Mouse (Mus musculus): Measurements from ENCODE around the gene Irf6.

The Irf6 gene

DNA sequence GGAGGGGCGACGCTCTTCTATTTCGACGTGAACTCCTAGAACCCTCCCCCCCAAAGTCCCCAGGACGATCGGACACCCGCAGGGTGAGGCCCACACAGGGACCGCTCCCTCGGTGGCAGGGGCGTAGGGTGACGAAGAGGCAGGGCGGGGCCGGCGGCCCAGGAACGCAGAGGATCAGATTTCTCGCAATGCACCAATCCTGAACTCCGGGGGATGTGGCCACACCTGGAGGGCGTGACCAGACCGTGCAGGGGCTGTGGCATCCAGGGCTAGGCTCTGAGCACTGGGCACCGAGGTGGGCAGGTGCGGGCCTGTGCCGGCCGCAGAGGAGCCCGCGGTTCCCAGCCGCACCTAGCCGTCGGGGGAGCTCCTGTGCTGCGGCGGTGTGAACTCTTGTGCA lies at the start of gene Irf6:
Irf6 (plus strand) TSS at position 240 of the 400 bp plus-strand sequence.
- peak; percentile 14 for DNase-seq (ENCODE audit: low spot score)

DNA sequence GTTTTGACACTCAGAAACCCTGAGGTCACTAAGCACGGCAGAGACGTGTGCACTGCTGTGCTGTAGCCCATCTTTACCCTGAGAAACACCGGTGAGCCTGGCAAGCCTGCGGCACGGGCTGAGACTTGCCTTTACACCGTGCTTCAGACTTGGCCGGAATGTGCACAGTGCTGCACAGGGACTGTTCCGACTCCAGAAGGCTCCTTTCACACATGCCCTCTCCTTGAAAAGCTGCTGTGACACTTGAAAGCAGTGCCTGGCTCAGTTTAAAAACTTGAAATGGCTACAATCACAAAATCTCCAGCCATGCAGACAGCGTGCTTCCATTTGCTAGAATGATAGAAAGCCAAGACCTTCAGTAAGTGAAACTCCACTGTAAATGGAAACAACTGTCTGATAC lies 40.8 kb upstream of the Irf6 start:
- no peak for DNase-seq (ENCODE audit: low spot score)

- no peak for DNase-seq (ENCODE audit: low spot score)
Observed at GRCm38 (mm10) chr1:193122793-193123192, 30.1 kb upstream of the Irf6 start.

- DNase-seq (ENCODE audit: low spot score): no peak
Observed at GRCm38 (mm10) chr1:193123290-193123689, 29.6 kb upstream of the Irf6 start.

GRCm38 (mm10) chr1:193125835-193126234 lies 27.1 kb upstream of the Irf6 start:
- DNase-seq (ENCODE audit: low spot score): no peak

DNA sequence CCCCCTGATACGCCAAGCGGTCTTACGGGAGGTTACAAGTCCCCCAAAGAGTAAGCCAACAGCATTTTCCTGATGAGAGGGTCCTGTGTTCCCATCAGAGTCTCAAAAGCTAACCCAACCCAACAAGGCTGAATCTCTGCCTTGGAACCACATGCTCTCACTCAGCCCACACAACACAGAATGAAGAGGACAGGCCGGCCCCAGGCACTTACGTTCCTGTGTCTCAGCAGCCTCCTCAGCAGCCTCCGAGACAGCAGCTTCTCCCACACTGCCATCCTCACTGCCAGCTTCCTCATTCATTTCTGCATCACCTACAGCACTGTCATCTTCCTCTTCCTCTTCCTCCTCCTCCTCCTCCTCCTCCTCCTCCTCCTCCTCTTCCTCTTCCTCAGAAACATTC lies 24.9 kb upstream of the Irf6 start:
- no peak for DNase-seq (ENCODE audit: low spot score)

- DNase-seq (ENCODE audit: low spot score): no peak
Observed at GRCm38 (mm10) chr1:193129321-193129720, 23.6 kb upstream of the Irf6 start.

DNA sequence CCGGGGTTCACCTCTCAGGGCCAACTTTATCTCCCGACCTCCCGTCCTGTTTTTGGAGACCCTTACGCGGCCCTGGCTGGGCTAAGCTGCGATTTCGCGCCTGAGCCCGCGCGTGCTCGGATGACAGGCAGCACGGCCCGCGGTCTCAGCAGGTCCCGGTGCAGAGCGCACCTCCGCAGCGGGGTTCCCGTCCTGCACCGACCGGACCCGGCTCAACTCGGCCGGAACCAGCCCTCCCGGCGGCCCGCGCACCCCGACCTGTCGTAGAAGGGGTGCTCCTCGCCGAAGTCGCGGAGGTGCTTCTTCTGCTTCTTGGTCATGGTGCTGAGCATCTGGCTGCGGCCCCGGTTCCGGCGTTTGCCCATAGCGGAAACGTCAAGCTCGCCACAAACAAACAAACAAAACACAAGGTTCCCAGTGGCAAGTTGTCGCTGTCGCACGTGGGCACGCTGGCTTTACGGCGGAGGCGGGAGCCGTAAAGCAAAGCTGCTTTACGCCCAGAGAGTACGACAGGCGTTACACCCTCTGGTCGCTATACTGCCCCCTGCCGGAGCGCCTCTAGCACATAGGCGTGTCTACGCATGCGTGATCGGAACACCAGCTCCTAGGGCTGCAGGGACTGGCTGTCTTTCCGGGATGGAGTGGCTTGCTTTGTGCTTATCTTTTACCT lies 23.0 kb upstream of the Irf6 start, which contains the start of gene Diexf:
Diexf (minus strand) TSS at position 487 of the 670 bp plus-strand sequence.
- peak; percentile 97 for DNase-seq (ENCODE audit: low spot score)

DNA sequence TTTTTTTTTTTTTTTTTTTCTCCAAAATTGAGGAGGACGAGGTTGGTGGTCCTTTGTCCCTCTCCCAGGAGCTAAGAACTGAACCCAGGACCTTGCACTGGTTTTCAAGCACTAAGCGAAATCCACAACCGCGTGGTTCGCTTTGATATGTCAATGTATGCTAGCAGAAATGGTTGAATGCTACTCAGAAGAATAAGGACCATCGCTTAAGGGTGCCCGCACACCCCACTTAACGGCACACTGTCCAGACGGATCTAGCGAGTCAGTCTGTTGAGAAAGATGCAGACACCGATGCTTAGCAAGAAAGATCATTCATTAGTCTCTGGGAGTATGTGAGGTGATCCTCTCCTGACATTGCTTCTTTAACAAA lies 22.5 kb upstream of the Irf6 start:
- DNase-seq (ENCODE audit: low spot score): no peak

- no peak for DNase-seq (ENCODE audit: low spot score)
Observed at GRCm38 (mm10) chr1:193130839-193131238, 22.1 kb upstream of the Irf6 start.

GRCm38 (mm10) chr1:193131311-193131948 lies 21.5 kb upstream of the Irf6 start:
- DNase-seq (ENCODE audit: low spot score): no peak

DNA sequence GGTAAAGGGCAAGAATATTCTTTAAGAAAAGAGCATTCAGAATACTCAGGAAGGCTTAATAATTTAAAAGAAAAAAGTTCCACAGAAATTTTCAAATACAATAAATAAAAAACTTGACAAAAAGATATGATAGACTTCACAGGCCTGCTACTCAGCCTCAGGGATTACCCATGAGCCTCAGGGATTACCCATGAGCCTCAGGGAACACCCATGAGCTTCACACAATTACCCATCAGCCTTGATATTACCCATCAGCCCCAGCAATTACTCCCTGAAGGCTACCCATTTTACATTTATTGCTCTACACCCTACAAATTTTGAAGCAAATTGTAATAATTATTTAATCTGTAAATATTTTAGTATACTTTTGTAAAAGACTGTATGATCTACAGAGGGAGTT lies 20.5 kb upstream of the Irf6 start:
- no peak for DNase-seq (ENCODE audit: low spot score)

DNA sequence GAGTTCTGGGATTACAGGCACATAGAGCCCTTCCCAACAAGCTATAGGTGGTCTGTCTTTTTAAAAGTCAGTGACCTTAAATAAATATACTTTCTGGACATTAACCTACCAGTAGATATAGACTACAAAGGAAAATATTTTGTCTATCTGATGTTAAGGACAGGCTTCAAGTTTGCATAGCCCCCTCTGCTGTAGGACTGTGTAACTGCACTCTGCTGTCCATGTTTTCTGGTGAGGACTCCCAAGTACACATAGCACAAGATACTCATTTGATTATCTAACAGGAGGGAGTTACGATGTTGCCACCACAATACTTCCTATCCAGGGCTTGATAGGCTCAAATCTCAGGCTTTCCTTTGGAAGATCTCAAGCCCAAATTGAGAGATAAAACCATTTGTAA lies 19.2 kb upstream of the Irf6 start:
- no peak for DNase-seq (ENCODE audit: low spot score)

DNA sequence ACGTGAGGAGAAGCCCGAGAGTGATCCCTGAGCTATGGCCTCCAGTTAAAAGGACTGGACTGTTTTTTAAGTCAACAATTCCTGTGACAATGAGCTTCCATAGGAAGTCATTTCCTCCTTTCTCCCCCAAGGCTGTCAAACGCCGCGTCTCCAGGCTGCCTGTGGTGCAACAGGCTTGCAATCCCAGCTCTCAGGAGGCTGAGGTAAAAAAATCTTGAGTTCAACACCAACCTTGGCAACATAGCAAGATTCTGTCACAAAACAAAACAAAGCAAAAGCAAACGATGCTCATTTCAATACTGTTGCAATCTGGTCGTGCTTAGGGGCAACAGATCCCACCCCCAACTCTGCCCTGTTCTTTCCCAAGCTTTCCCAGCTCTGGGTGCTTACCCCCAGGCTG lies 14.8 kb upstream of the Irf6 start:
- DNase-seq (ENCODE audit: low spot score): no peak

DNA sequence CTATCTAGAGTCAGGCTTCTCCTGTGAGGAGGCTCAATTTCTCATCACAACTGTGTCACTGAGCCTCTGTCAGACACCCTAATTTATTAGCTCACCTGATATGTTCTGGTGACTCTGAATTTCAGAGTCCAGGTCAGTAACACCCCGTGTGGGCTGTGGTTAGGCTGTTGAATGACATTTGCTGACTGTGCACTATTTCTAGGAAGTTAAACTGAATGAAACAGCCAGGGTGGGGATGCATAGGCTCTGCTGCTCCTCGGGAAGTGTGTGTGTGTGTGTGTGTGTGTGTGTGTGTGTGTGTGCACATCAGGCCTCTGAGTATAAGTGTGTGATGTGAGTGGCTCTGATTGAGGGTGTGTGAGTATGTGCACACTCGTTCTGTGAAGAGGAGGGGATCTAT lies 14.2 kb upstream of the Irf6 start:
- DNase-seq (ENCODE audit: low spot score): no peak

GRCm38 (mm10) chr1:193141118-193141517 lies 11.8 kb upstream of the Irf6 start:
- DNase-seq (ENCODE audit: low spot score): no peak

GRCm38 (mm10) chr1:193142517-193143062 lies 10.3 kb upstream of the Irf6 start:
- no peak for DNase-seq (ENCODE audit: low spot score)

GRCm38 (mm10) chr1:193144516-193144915 lies 8.4 kb upstream of the Irf6 start:
- DNase-seq (ENCODE audit: low spot score): no peak

- no peak for DNase-seq (ENCODE audit: low spot score)
Observed at GRCm38 (mm10) chr1:193145101-193145500, 7.8 kb upstream of the Irf6 start.

GRCm38 (mm10) chr1:193146416-193146815 lies 6.5 kb upstream of the Irf6 start:
- DNase-seq (ENCODE audit: low spot score): no peak

DNA sequence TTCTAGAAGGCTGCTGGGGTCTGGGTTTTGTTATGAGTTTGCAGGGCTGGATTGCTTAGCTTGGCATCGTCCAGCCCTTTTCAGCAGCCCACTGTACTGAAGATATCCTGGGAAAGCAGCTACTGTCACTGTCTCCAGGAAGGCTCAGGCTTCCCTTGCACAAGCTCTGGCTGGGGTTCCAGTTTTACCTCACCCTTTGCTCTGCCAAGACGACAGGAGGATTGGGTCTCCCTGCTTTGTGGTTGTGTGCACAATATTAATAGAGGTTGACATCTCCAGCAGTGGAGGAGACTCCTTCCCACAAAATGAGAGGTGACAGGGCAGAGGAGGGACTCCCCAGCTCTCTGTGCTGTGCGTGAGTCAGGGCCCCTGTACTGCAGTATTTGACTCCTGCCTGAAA lies 3.7 kb upstream of the Irf6 start:
- no peak for DNase-seq (ENCODE audit: low spot score)

DNA sequence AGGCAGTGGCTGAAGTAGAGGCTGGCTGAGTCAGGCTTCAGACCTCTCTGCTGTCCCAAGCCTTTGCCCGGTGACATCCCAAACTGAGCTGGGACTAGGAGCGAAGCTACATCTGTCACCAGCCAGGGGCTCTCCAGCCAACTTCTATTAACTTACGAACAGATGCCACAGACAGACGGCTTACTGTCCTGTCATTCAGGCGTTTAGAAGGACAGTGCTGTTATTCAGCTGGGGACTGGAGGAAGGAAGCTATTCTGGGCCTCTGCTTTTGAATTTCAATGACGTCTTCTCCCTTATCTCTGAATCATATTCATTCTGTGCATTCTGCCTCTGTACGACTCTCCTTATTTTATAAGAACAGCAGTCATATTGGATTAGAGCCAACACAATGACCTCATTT lies 1.8 kb upstream of the Irf6 start:
- DNase-seq (ENCODE audit: low spot score): no peak

DNA sequence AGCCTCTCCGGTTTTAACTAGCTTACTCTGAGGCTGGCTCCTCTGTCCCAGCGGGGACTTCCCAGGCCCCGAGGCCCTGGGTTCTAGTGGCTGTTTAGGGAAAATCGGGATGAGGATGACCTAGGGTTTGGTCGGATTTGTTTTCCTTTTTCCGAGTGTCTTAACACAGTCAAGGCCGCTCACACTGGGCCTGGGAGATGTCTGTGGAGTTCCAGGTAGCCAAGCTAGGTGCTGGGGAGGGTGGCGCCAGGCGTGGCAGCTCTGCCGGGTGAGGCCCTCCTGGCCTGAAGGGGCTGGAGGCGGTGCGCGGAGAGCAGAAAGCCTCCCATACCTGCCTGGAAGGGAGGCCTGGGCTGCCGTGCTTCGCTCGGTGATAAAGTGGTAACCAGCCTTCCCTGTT lies 650 bp downstream of the Irf6 start:
- DNase-seq (ENCODE audit: low spot score): no peak

All from spleen, adult 12 weeks (tissue).